Mouse (Mus musculus): ENCODE measurements around the gene Rasl12. TPM values are rescaled to one million over a fixed set of nuclear protein-coding genes. Genes with fewer than 3 reads are reported as not detected.

Rasl12 gene
- polyA plus RNA-seq, 1 experiment = 6.6 TPM

DNA sequence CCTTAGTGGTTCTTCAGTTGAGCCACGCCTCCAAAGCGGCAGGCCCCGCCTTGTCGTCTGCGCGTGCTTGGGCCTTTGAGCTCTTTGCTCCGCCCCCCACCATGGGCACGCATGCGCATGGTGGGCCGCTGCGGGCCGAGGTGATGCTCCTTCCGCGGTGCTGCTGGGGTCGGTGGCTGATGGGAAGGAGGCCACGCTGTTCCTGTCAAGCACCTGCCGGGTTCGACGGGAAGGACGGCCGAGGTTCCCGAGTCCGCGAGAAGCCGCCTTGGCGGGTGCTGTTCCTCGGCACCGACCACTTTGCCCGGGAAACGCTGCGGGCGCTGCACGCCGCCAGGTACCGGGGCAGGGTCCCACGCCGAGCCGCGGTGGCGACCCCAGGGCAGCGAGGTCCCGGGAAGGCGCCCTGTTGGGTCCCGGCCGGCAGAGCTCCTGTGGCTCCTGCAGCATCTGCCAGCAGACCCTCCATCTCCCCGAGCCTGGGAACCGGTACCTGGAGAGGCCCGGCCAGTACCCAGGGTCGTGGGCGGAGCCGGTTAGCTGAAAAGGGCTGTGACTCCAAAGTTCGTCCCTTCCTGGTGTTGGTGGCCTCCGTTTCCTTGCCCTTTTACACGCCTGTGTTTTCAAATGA is 37.5 kb downstream of the Rasl12 start, which contains the start of gene Mtfmt:
TSS of gene Mtfmt (plus strand) at position 112 of the 631 bp plus-strand sequence.
- H3K4me1 ChIP-seq (ENCODE audit: control insufficient read depth, insufficient read depth, low read length) = peaks cover 5% of the 10 kb centered on the region
- H3K27me3 ChIP-seq (ENCODE audit: control insufficient read depth, insufficient read depth, low read length) = no peaks in the 10 kb centered on the region
- TF ChIP-seq CTCF (IDR thresholded peaks at IDR 0.05; ENCODE audit: control insufficient read depth, insufficient read depth, insufficient replicate concordance, low read depth, low read length) = 0 out of 2 replicates have a peak, but pooled peaks have one; percentile 12
- TF ChIP-seq POLR2A (IDR thresholded peaks at IDR 0.05; ENCODE audit: control insufficient read depth, low read depth, low read length) = peak; percentile 96
- H3K36me3 ChIP-seq (ENCODE audit: control insufficient read depth, insufficient read depth, low read length) = no peaks in the 10 kb centered on the region
- H3K27ac ChIP-seq (ENCODE audit: control insufficient read depth, insufficient read depth, low read depth, low read length) = peak within 1 kb of the TSS; percentile 39
- peak within 1 kb of the TSS; percentile 96 for H3K4me3 ChIP-seq (ENCODE audit: control insufficient read depth, low read depth, low read length)

DNA sequence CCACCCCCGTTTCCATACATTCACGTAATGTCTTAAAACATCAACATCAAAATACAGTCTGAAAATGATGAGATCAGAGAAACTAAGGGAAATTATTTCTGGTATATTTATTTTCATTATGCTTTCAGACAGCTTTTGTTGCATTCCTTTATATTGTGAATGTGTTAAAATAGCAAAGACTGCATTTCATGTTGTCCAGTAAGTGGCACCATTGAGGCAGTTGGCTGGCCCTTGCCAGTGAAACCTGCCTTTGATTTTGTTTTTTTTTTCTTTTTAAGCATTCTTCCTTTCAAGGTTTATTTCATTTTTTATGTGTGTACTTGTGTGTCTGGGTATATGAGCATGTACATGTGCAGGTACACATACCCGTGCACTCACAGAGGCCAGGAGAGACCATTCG is 46.4 kb downstream of the Rasl12 start:
- no peaks in the 10 kb centered on the region for H3K36me3 ChIP-seq (ENCODE audit: control insufficient read depth, insufficient read depth, low read length)
- no peaks in the 10 kb centered on the region for H3K27me3 ChIP-seq (ENCODE audit: control insufficient read depth, insufficient read depth, low read length)
- no peaks in the 10 kb centered on the region for H3K4me1 ChIP-seq (ENCODE audit: control insufficient read depth, insufficient read depth, low read length)
- no peak overlapping the region for H3K27ac ChIP-seq (ENCODE audit: control insufficient read depth, insufficient read depth, low read depth, low read length)
- no peak for TF ChIP-seq POLR2A (IDR thresholded peaks at IDR 0.05; ENCODE audit: control insufficient read depth, low read depth, low read length)
- H3K4me3 ChIP-seq (ENCODE audit: control insufficient read depth, low read depth, low read length) = no peak overlapping the region

- Histone ChIP-seq H3K27ac (ENCODE audit: control insufficient read depth, insufficient read depth, low read depth, low read length) (no peak overlapping the region), H3K4me3 (ENCODE audit: control insufficient read depth, low read depth, low read length) (no peak overlapping the region), H3K36me3 (ENCODE audit: control insufficient read depth, insufficient read depth, low read length) (no peaks in the 10 kb centered on the region), H3K4me1 (ENCODE audit: control insufficient read depth, insufficient read depth, low read length) (no peaks in the 10 kb centered on the region), H3K27me3 (ENCODE audit: control insufficient read depth, insufficient read depth, low read length) (no peaks in the 10 kb centered on the region)
- TF ChIP-seq CTCF (IDR thresholded peaks at IDR 0.05; ENCODE audit: control insufficient read depth, insufficient read depth, insufficient replicate concordance, low read depth, low read length) (no peak), POLR2A (IDR thresholded peaks at IDR 0.05; ENCODE audit: control insufficient read depth, low read depth, low read length) (no peak)
Measured at GRCm38 (mm10) chr9:65447951-65448350, 49.6 kb downstream of the Rasl12 start.

GRCm38 (mm10) chr9:65458975-65459374 is 60.7 kb downstream of the Rasl12 start:
- TF ChIP-seq CTCF (IDR thresholded peaks at IDR 0.05; ENCODE audit: control insufficient read depth, insufficient read depth, insufficient replicate concordance, low read depth, low read length) (no peak), POLR2A (IDR thresholded peaks at IDR 0.05; ENCODE audit: control insufficient read depth, low read depth, low read length) (no peak)
- Histone ChIP-seq H3K27me3 (ENCODE audit: control insufficient read depth, insufficient read depth, low read length) (no peaks in the 10 kb centered on the region), H3K36me3 (ENCODE audit: control insufficient read depth, insufficient read depth, low read length) (no peaks in the 10 kb centered on the region), H3K4me3 (ENCODE audit: control insufficient read depth, low read depth, low read length) (no peak overlapping the region), H3K4me1 (ENCODE audit: control insufficient read depth, insufficient read depth, low read length) (peaks cover 11% of the 10 kb centered on the region), H3K27ac (ENCODE audit: control insufficient read depth, insufficient read depth, low read depth, low read length) (no peak overlapping the region)

GRCm38 (mm10) chr9:65460198-65460597 is 61.9 kb downstream of the Rasl12 start:
- TF ChIP-seq POLR2A (IDR thresholded peaks at IDR 0.05; ENCODE audit: control insufficient read depth, low read depth, low read length) (no peak), CTCF (IDR thresholded peaks at IDR 0.05; ENCODE audit: control insufficient read depth, insufficient read depth, insufficient replicate concordance, low read depth, low read length) (no peak)
- H3K4me1 ChIP-seq (ENCODE audit: control insufficient read depth, insufficient read depth, low read length) = peaks cover 11% of the 10 kb centered on the region
- peak overlapping the region; percentile 94 for H3K4me3 ChIP-seq (ENCODE audit: control insufficient read depth, low read depth, low read length)

GRCm38 (mm10) chr9:65460732-65461442 is 62.6 kb downstream of the Rasl12 start, which contains the start of gene Spg21:
Spg21 (plus strand) TSS chr9:65460947.
- TF ChIP-seq POLR2A (IDR thresholded peaks at IDR 0.05; ENCODE audit: control insufficient read depth, low read depth, low read length) (peak; percentile 48), CTCF (IDR thresholded peaks at IDR 0.05; ENCODE audit: control insufficient read depth, insufficient read depth, insufficient replicate concordance, low read depth, low read length) (no peak)
- H3K4me1 ChIP-seq (ENCODE audit: control insufficient read depth, insufficient read depth, low read length) = peaks cover 11% of the 10 kb centered on the region
- H3K27me3 ChIP-seq (ENCODE audit: control insufficient read depth, insufficient read depth, low read length) = no peaks in the 10 kb centered on the region
- peak within 1 kb of the TSS; percentile 55; the same call in 1 of the 2 replicates for H3K27ac ChIP-seq (ENCODE audit: control insufficient read depth, insufficient read depth, low read depth, low read length)
- H3K4me3 ChIP-seq (ENCODE audit: control insufficient read depth, low read depth, low read length) = peak within 1 kb of the TSS; percentile 94
- no peaks in the 10 kb centered on the region for H3K36me3 ChIP-seq (ENCODE audit: control insufficient read depth, insufficient read depth, low read length)

More at GRCm38 (mm10) chr9:65460198-65460597, 61.9 kb downstream of the Rasl12 start:
- no peaks in the 10 kb centered on the region for H3K27me3 ChIP-seq (ENCODE audit: control insufficient read depth, insufficient read depth, low read length)
- no peaks in the 10 kb centered on the region for H3K36me3 ChIP-seq (ENCODE audit: control insufficient read depth, insufficient read depth, low read length)
- no peak overlapping the region for H3K27ac ChIP-seq (ENCODE audit: control insufficient read depth, insufficient read depth, low read depth, low read length)

DNA sequence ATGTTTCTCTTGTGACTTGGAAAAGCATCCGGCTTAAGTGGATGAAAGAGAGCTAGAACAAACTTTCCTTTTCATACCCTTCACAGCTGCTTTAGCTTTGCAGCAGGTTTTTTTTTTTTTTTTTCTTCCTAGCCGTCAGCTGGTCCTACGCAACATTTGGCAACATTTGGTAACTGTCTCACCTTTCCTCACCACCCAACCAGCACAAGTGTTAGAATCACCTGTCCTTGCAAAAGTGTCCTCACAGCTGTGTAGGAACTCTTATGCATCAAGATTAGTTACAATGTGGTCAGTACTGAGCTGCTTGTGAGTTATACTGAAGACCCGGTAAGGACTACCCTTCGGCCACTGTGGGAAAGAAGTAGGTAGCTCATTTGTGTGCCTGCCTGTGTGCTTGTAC is 64.2 kb downstream of the Rasl12 start:
- H3K36me3 ChIP-seq (ENCODE audit: control insufficient read depth, insufficient read depth, low read length) = no peaks in the 10 kb centered on the region
- H3K4me1 ChIP-seq (ENCODE audit: control insufficient read depth, insufficient read depth, low read length) = peaks cover 11% of the 10 kb centered on the region
- TF ChIP-seq POLR2A (IDR thresholded peaks at IDR 0.05; ENCODE audit: control insufficient read depth, low read depth, low read length) (no peak), CTCF (IDR thresholded peaks at IDR 0.05; ENCODE audit: control insufficient read depth, insufficient read depth, insufficient replicate concordance, low read depth, low read length) (no peak)
- H3K27ac ChIP-seq (ENCODE audit: control insufficient read depth, insufficient read depth, low read depth, low read length) = no peak overlapping the region
- no peak overlapping the region for H3K4me3 ChIP-seq (ENCODE audit: control insufficient read depth, low read depth, low read length)
- no peaks in the 10 kb centered on the region for H3K27me3 ChIP-seq (ENCODE audit: control insufficient read depth, insufficient read depth, low read length)

All from testis, adult 2 months (tissue).